Mouse (Mus musculus) hindbrain, embryonic 10.5 days (tissue): ENCODE data around the gene Map1b. TPM values are rescaled to one million over a fixed set of nuclear protein-coding genes. Genes with fewer than 3 reads are reported as not detected.

Experiments
- DNase-seq: peaks from one replicate; pipeline ENCODE4 v3.0.0-alpha.2; 2017; ENCODE audit warnings: low spot score
- H3K27ac ChIP-seq: fragments of 300-500 bp; sonication (generic); 2 replicates; pipeline ENCODE4 v1.5.1; 2016; ENCODE audit warnings: mild to moderate bottlenecking, moderate library complexity
- H3K27me3 ChIP-seq: fragments of 300-500 bp; sonication (generic); 2 replicates; pipeline ENCODE4 v1.6.1; 2016; ENCODE audit warnings: mild to moderate bottlenecking; ENCODE audit not compliant: poor library complexity, insufficient read depth, severe bottlenecking
- H3K36me3 ChIP-seq: fragments of 300-500 bp; sonication (generic); 2 replicates; pipeline ENCODE4 v1.6.1; 2016; ENCODE audit warnings: mild to moderate bottlenecking, moderate library complexity
- H3K4me1 ChIP-seq: fragments of 300-500 bp; sonication (generic); replicated peaks from 2 replicates; pipeline ENCODE4 v1.6.1; 2016; ENCODE audit warnings: mild to moderate bottlenecking
- H3K4me3 ChIP-seq: fragments of 300-500 bp; sonication (generic); 2 replicates; pipeline ENCODE4 v1.5.1; 2016; ENCODE audit warnings: mild to moderate bottlenecking, moderate library complexity
- H3K9me3 ChIP-seq: fragments of 300-500 bp; sonication (generic); 2 replicates; pipeline ENCODE4 v1.6.1; 2016; ENCODE audit warnings: mild to moderate bottlenecking, moderate library complexity
- WGBS: fragments of 180-500 bp; shearing (Covaris S2); methylation state at CpG from one replicate; pipeline ENCODE4 v1.1.7; 2016; 5-methylcytosine and 5-hydroxymethylcytosine counted together
- polyA plus RNA-seq: library from polyadenylated mRNA; unstranded; fragments of >200 nt; fragmentation: Nextera tagmentation; extraction: Ambion mirVana; gene quantifications from 2 replicates; pipeline ENCODE4 v1.2.1, GENCODE M21; 2016

The Map1b gene
- polyA plus RNA-seq, 1 experiment from 2014 or later: 1,096 TPM

DNA sequence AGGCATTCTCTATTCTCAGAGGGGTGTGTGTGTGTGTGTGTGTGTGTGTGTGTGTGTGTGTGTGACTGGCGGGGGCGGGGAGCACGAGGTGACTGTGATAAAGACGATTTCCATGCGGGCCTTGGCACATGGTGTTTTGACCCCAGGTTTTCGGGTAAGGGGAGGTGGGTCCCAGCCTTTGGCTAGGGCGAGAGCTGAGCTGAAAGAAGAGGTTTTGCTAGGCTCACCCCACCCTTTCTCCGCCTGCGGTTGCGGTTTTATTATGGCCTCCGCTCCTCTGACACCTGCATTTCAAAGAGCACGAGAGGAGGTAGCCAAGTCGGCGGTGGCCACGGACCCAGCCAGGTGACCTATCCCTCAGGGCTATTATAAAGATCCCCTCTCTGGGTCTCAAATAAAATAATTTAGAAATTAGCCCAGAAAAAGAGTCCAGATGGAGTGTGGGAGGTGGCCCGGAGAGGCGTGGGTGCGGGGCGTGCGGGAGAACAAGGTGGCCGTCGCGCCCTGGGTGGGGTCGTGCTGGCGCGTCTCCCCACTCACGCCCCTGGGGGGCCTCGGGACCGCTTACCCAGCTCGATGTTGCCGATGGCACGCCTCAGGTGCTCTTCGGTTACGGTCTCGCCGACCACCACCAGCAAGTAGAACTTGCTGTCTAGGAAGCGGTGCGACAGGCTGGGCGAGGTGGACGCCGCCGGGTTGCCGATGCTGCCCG lies 448 bp downstream of the Map1b start:
- under 1% methylated on average over 44 of the region's 44 CpGs for WGBS
- Histone ChIP-seq H3K9me3 (no peaks in the 10 kb centered on the region), H3K4me1 (peaks cover 54% of the 10 kb centered on the region), H3K27ac (peak overlapping the region; percentile 96), H3K4me3 (peak overlapping the region; percentile 74), H3K27me3 (no peaks in the 10 kb centered on the region), H3K36me3 (peaks cover 6% of the 10 kb centered on the region; the same call in 1 of the 2 replicates)
- no peak for DNase-seq

DNA sequence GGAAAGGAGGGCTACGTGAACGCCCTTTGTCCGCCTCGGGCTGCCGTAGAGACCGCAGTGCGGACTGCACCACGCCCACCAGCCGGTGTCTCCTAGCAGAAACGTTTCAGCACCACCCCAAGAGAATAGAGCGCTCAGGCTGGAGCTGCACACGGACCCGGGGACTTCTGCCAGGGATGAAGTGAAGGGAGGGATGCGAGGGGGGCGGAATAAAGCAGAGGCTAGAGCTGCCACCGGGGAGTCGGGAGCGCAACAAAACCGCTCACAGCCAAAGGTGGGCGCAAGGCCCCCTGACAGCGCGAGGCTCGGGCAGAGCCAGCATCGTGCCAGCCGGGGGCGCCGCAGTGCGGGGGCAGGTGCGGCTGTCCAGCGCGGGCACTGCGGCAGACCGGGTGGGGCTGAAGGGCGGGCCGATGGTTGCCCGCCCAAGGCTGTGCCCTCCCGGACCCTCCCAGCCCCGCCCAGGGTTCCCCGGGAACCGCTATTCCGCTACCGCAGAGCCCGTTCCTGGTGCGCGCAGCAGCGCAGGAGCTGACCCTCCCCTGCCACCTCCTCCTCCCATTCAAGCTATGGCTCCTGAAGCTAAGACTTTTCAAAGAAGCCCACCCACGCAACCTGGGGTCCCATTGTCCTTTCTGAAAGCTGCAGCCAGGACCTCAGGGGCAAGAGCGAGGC lies 1.3 kb downstream of the Map1b start:
- Histone ChIP-seq H3K9me3 (no peaks in the 10 kb centered on the region), H3K27ac (peak overlapping the region; percentile 96), H3K36me3 (peaks cover 9% of the 10 kb centered on the region; the same call in 1 of the 2 replicates), H3K4me1 (peaks cover 62% of the 10 kb centered on the region), H3K4me3 (peak overlapping the region; percentile 74), H3K27me3 (no peaks in the 10 kb centered on the region)
- peak; percentile 90 for DNase-seq
- 1% methylated on average over 48 of the region's 48 CpGs for WGBS

DNA sequence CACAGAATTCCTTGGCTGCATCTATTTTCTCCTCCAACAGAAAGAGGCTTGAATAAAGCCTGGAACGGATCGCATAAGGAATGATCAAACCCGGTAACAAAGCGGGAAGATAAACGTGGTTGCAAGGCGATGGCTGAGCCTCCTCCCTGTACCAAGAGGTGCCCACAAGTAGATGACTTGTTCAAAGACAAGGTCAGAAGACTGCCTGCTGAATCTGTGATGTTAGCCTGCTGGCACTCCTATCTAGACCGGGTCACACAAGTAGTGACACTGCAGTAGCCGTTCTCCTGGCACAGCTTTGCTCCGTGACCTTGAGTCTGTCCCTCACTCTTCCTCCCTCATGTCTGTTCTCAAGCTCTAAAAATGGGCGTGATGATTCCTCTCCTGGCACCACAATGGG lies 2.4 kb downstream of the Map1b start:
- Histone ChIP-seq H3K9me3 (no peaks in the 10 kb centered on the region), H3K27me3 (no peaks in the 10 kb centered on the region), H3K4me3 (peak overlapping the region; percentile 74), H3K36me3 (peaks cover 10% of the 10 kb centered on the region; the same call in 1 of the 2 replicates), H3K4me1 (peaks cover 70% of the 10 kb centered on the region), H3K27ac (peak overlapping the region; percentile 96)
- WGBS: 15% methylated on average over 10 of the region's 10 CpGs
- DNase-seq: peak; percentile 64

DNA sequence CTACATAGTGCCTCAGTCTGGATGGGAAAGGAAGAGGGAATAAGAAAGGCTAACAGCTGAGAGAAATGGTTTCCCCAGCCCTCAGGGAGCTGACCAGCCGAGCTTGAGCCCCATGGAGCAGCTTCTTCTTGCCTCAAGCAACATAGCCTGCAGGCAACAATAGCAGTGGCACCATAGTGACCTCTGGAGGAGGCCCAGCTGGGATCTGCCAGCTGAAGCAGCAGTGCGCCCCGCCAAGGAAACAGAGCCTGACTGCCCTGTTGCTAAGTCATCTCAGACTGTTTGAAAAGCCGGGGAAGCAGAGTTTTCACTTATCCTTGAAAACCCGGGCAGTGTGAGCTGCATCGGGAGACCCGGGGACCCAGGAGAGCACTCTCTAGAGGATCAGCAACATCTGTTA lies 3.2 kb downstream of the Map1b start:
- Histone ChIP-seq H3K27me3 (no peaks in the 10 kb centered on the region), H3K4me3 (peak overlapping the region; percentile 74), H3K36me3 (peaks cover 19% of the 10 kb centered on the region), H3K9me3 (no peaks in the 10 kb centered on the region), H3K4me1 (peaks cover 73% of the 10 kb centered on the region), H3K27ac (peak overlapping the region; percentile 96)
- DNase-seq: peak; percentile 86
- WGBS: 2% methylated on average over 7 of the region's 7 CpGs

DNA sequence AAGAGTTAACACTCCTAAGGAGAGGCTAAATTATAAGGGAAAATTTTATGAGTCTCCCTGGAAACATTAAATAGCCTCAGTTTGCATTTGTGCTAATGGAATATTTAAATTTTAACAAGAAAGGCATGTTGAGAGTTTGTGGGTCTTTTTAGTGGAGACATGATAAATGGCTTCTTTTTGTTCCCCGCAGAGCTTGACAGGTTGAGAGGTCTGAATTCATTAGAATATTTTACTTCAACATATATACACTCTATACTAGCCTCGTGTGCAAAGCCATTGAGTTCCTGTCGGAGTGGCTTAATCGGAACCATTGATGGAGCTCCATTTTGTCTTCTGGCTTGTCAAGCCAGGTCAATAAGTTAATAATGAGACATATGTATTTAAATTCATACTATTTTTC lies 6.4 kb downstream of the Map1b start:
- Histone ChIP-seq H3K36me3 (peaks cover 51% of the 10 kb centered on the region), H3K4me3 (no peak overlapping the region), H3K27ac (no peak overlapping the region), H3K4me1 (peaks cover 66% of the 10 kb centered on the region), H3K9me3 (no peaks in the 10 kb centered on the region), H3K27me3 (no peaks in the 10 kb centered on the region)
- no peak for DNase-seq
- WGBS: 37% methylated on average over 4 of the region's 4 CpGs

DNA sequence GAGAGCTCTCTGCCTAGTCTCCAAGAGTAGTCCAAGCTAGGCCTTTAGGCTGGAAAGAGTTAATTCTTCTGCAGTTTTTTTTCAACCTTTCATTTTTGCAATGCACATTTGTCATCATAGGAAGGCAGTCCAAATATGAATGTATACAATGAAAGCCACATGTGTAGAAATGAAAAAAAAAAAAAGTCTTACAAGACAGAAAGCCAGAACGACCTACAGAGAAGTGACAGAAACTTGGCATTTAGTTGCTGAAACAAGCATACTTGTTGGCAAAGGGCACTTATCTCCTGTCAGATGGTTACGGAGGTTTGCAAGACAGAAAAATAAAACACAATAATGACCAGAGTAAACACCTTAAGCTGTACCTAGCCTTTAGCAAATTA lies 9.8 kb downstream of the Map1b start:
- Histone ChIP-seq H3K27me3 (no peaks in the 10 kb centered on the region), H3K36me3 (peaks cover 83% of the 10 kb centered on the region), H3K9me3 (no peaks in the 10 kb centered on the region), H3K4me3 (no peak overlapping the region), H3K27ac (no peak overlapping the region), H3K4me1 (peaks cover 69% of the 10 kb centered on the region)
- 87% methylated on average over 2 of the region's 2 CpGs for WGBS
- DNase-seq: no peak

DNA sequence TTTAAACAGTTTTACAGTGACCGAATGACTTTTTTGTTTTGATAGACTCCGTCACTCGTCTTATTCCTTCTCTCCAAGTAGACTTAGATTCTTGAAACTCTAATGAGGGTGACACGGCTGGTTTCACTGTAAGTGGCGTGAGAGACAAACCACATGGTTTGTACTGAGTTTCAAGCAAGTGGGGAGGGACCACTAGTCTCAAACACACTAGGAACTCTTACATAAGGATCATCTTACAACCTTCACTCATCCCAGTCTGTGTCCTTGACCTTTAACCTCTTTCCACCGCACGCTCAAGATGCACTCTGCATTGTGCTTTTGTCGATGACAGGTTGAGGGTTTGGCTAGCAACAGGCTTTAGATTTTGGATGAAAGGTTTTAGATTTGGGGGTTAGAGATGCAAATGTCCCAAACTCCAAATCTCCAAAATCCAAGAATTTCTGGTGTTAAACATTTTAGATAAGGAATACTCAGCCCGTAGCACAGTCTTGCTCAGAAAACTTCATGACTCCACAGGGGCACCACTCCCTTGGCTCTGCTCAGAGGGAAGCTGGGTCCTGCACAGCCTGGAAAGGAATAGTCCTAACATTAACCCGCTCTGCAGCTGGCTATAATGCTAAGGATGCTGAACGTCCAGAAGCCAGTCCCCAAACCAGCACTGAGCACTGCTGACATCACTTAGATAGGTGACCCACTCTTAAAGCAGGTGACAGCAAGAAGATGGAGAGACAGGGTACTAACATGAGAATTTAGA lies 10.3 kb downstream of the Map1b start:
- peaks cover 69% of the 10 kb centered on the region for H3K4me1 ChIP-seq
- H3K36me3 ChIP-seq: peaks cover 83% of the 10 kb centered on the region

DNA sequence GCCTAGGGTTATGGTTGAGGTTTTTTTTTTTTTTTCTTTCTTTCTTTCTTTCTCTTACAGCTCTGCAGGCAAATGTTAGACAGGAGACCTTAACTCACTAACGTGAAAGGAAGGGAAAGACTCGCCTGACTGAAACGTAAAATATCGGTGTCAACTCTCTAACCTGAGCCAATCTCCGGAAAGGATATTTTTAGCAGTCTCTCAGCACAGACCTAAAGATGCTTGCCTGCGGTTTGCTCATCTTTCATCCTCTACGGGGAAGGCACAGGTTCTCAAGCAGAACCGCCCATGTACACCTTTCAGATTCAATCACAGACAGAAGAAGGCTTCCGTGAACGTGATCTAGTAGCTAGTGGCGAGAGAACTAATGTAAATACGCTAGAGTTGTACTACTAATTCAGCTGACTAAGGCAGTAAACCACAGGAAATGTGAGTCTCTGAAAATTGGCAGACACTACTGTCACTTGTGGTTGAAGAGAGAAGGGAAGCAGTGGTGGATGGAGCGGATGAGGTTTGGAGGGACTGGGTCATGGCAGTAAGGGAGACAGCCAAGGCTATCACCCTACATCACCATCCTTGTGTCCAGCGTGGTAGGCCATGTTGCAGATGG lies 12.9 kb downstream of the Map1b start:
- H3K36me3 ChIP-seq: peaks cover 93% of the 10 kb centered on the region
- H3K4me3 ChIP-seq: no peak overlapping the region
- no peaks in the 10 kb centered on the region for H3K27me3 ChIP-seq
- peaks cover 67% of the 10 kb centered on the region for H3K4me1 ChIP-seq
- 0 out of 2 replicates have a peak overlapping the region, but pooled peaks have one; percentile 40 for H3K27ac ChIP-seq
- 91% methylated on average over 14 of the region's 14 CpGs for whole genome bisulfite sequencing
- DNase-seq: no peak
- no peaks in the 10 kb centered on the region for H3K9me3 ChIP-seq

More for the DNA sequence above, 10.3 kb downstream of the Map1b start:
- H3K4me3 ChIP-seq: no peak overlapping the region
- H3K9me3 ChIP-seq: no peaks in the 10 kb centered on the region
- WGBS: 77% methylated on average over 11 of the region's 11 CpGs
- no peaks in the 10 kb centered on the region for H3K27me3 ChIP-seq
- H3K27ac ChIP-seq: no peak overlapping the region
- DNase-seq: no peak

DNA sequence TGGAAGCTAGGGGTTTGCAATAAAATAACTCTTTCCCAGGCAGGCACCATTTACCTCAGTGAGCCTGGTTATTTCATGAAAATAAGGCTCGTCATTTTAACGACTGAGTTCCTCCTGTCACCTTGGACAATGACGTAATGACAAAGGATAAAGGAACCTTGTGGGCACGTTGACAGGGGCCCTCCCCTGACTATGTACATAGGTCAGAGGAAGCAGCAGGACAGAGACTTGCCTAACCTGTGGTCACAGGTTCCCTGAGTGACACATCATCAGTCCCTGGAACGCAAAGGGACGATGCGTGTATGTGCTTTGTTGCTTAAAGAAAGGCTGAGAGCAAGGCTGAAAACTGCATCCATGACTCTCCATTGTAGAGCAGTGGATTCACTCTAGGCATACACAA lies 13.4 kb downstream of the Map1b start:
- Histone ChIP-seq H3K36me3 (peaks cover 93% of the 10 kb centered on the region), H3K27me3 (no peaks in the 10 kb centered on the region), H3K4me1 (peaks cover 67% of the 10 kb centered on the region), H3K27ac (peak overlapping the region; percentile 69), H3K4me3 (no peak overlapping the region), H3K9me3 (no peaks in the 10 kb centered on the region)
- WGBS: 55% methylated on average over 7 of the region's 7 CpGs
- DNase-seq: no peak

DNA sequence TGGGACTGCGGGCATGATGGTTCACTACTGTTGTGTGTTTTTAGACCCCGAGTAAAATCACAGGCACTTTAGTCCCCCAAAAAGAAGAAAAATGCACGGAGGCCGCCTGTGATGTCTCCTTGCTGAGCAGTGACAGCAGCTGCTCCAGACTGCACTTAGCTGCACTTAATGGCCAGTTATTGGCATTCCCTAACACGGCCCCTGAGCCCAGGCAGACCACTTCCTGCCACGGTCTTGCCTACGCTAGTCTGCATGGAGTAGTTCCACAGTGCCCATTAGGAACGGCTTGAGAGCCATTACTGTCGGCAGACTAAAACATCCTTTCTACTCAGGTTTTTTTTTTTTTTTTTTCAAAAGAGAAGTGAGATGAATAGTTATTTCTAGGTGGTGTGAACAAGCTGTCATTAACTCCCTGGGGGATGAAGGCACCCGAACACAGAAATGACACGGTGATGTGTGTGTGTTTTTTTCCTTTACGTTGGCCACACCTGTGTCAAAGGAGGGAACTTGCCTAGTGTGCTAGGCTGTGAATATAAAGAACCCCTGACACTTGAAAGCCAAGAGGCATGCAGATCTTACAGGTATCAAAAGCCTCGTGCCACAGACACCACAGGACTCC lies 14.1 kb downstream of the Map1b start:
- no peaks in the 10 kb centered on the region for H3K27me3 ChIP-seq
- peaks cover 88% of the 10 kb centered on the region for H3K36me3 ChIP-seq
- H3K4me3 ChIP-seq: no peak overlapping the region
- peak overlapping the region; percentile 69 for H3K27ac ChIP-seq
- H3K4me1 ChIP-seq: peaks cover 67% of the 10 kb centered on the region
- 63% methylated on average over 13 of the region's 13 CpGs for WGBS
- H3K9me3 ChIP-seq: no peaks in the 10 kb centered on the region
- DNase-seq: no peak

DNA sequence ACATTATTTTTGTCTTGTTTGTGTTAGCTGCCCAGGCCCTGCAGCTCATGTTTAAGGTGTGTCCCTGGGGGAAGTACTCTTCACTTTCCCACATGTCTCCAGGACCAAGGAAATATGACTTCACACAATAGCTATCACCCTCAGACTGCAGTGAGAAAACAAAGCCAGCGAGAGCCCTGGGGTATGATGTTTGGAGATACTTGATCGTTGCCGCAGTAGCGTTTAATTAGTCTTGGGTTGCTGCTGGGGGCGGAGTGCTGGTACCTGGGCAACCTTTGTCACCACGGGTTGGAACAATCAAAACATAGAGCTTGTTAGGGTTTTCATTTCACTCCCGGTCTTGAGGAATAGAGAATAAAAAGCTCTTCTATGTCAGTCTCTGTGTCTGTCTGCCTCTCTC lies 14.9 kb downstream of the Map1b start:
- Histone ChIP-seq H3K36me3 (peaks cover 87% of the 10 kb centered on the region), H3K27ac (peak overlapping the region; percentile 69), H3K27me3 (no peaks in the 10 kb centered on the region), H3K4me3 (no peak overlapping the region), H3K9me3 (no peaks in the 10 kb centered on the region), H3K4me1 (peaks cover 67% of the 10 kb centered on the region)
- DNase-seq: no peak
- 36% methylated on average over 7 of the region's 7 CpGs for WGBS

DNA sequence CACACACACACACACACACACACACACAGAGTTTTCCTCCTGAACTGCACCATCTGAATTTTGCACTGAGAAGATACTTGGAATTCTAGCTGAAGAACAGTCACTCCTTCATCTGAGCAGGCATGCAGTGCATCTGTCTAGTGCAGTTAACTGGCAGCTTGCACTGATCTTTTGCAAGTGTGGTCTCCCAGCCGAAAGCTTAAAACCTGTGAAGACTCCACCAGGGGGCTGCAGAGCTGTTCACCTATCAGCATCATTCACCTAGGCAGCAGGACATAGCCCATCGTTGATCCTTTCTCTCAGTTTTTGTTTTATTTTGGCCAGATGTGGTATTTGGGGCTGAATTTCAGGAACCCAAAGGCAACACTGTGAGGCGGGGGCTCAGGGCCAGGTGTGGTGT lies 15.7 kb downstream of the Map1b start:
- WGBS: 75% methylated on average over 3 of the region's 3 CpGs
- Histone ChIP-seq H3K9me3 (no peaks in the 10 kb centered on the region), H3K4me1 (peaks cover 60% of the 10 kb centered on the region), H3K27ac (peak overlapping the region; percentile 69), H3K27me3 (no peaks in the 10 kb centered on the region), H3K4me3 (no peak overlapping the region), H3K36me3 (peaks cover 86% of the 10 kb centered on the region)
- DNase-seq: no peak
